Mouse (Mus musculus) Patski (cell line): ENCODE measurements around the gene Sbno2. TPM values are rescaled to one million over a fixed set of nuclear protein-coding genes. Genes with fewer than 3 reads are reported as not detected.

ENCODE experiments used
- ATAC-seq: fragments of 100-300 bp; one replicate; pipeline ENCODE4 v1.8.0; 2021
- CTCF ChIA-PET: fragments of 350-600 bp; sonication (Branson Sonifier 250); formaldehyde crosslinking; loops from one replicate; lab custom pipeline; 2022; ENCODE audit warnings: inconsistent platforms; lab: Charles Lee
- POLR2A ChIA-PET: fragments of 350-600 bp; sonication (Branson Sonifier 250); formaldehyde crosslinking; loops from one replicate; lab custom pipeline; 2022; ENCODE audit warnings: antibody characterized with exemption, inconsistent platforms; lab: Charles Lee
- DNase-seq: peaks from one replicate; pipeline ENCODE4 v3.0.0-alpha.2; 2011; ENCODE audit warnings: low read depth, low spot score
- H3K27me3 ChIP-seq: fragments of 371-371 bp; one replicate; pipeline ENCODE4 v1.5.1; 2021
- CTCF ChIP-seq: fragments of 100-300 bp; IDR thresholded peaks from one replicate; pipeline ENCODE4 v1.5.1; 2021
- in situ Hi-C: fragments of 300-500 bp; cut with MboI; formaldehyde crosslinking; loops from 3 replicates; pipeline ENCODE4 v1.11.1; 2018; ENCODE audit warnings: low pct_unique_long_range_greater_than_20kb, mixed read lengths
- polyA plus RNA-seq: library from polyadenylated mRNA; unstranded; gene quantifications from one replicate; pipeline ENCODE4 v1.2.3, GENCODE M21; 2021

The Sbno2 gene
- polyA plus RNA-seq, 1 experiment from 2014 or later, result 181 TPM

DNA sequence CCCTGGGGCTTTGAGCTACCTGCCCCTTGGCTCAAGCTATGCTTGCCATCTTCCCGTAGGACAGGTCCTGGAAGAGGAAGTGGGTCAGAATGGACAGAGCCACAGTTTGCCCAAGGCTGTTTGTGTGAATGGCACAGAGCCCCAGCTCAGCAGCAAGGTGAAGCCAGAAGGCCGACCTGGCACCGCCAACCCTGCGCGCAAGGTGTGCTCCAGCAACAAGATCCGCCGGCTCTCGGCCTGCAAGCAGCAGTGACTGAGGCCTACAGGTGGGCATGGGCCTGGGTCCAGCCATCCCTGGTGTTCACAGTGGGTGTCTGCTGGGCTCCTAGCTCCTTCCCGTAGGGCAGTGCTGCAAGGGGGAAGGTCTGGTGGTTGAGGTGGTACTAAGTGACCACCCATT lies 24.5 kb upstream of the Sbno2 start:
- no peaks in the 10 kb centered on the region for H3K27me3 ChIP-seq
- TF ChIP-seq CTCF, result no peak
- no peak for DNase-seq
- no peak for ATAC-seq
- in situ Hi-C loops, result no loop called here
- CTCF ChIA-PET, result interaction anchor here (1.3 to 1.8 kb wide), 5 partner anchors 9 to 145 kb away, joined by 4 to 7 read pairs (median 4); partner anchors contain the start of genes Cbarp and Tmem259
- POLR2A ChIA-PET, result interaction anchor here (1.1 to 1.9 kb wide), 5 partner anchors 10 to 143 kb away, joined by 4 to 9 read pairs (median 5); partner anchors contain the start of gene Cbarp

DNA sequence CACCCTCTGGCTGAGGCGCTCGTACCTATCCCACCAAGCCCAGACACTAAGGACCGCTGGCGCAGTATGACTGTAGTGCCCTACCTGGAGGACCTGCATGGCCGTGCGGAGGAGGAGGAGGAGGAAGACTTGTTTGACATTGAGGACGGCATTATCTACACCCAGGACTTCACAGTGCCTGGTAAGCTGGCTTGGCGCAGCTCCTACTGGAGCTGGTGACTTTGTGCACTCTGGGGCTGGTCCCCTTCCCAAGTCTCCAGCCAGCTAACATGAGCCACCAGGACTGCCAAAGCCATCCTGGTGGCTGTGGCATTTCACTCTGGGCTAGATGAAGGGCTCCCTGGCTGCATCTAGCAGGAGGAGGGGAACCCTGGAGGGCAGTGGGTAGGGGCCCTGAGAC lies 22.5 kb upstream of the Sbno2 start:
- no peak for ATAC-seq
- in situ Hi-C loops, result no loop called here
- POLR2A ChIA-PET, result interaction anchor here (1.7 kb wide), 1 partner anchor 10 kb away, joined by 6 read pairs; no protein-coding TSS in a partner anchor
- CTCF ChIA-PET, result interaction anchor here (1.1 to 1.7 kb wide), 2 partner anchors 10 to 144 kb away, joined by 3 to 8 read pairs; partner anchors contain the start of gene Tmem259
- no peak for TF ChIP-seq CTCF
- H3K27me3 ChIP-seq, result no peaks in the 10 kb centered on the region
- DNase-seq, result no peak

DNA sequence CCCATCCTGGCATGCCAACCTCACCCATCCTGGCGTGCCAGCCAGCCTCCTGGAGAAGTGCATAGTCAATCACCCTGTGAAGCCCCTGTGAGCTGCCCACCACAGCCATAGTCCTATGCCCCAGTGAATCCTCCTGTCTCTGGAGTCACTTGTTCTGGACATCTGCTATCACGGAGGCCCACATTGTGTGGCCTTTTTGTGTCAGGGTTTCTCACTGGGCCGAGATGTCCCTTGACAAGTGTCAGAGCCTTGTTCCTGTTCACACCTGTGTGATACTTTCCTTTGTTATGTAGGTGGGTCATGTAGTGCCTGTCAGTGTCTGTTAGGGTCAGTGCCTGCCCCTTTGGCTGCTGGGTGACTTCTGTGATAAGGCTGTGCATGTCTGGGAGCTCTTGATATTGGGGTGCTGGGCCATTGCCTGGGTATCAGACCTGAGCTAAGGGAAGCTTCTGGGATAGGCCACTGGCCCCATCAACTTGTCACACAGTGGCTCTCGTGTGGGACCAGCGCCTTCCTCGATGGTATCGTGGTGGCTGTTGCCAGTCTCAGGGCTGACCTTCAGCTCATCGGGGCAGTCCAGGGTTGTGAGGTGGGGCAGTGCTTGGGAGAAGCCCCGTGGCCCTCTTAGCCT lies 18.7 kb upstream of the Sbno2 start:
- no peak for DNase-seq
- H3K27me3 ChIP-seq, result no peaks in the 10 kb centered on the region
- in situ Hi-C loops, result no loop called here
- CTCF ChIA-PET, result no interaction called here
- no peak for ATAC-seq
- POLR2A ChIA-PET, result interaction anchor here (1.0 to 2.6 kb wide), 2 partner anchors 10 to 72 kb away, joined by 4 to 8 read pairs; no protein-coding TSS in a partner anchor
- no peak for TF ChIP-seq CTCF

DNA sequence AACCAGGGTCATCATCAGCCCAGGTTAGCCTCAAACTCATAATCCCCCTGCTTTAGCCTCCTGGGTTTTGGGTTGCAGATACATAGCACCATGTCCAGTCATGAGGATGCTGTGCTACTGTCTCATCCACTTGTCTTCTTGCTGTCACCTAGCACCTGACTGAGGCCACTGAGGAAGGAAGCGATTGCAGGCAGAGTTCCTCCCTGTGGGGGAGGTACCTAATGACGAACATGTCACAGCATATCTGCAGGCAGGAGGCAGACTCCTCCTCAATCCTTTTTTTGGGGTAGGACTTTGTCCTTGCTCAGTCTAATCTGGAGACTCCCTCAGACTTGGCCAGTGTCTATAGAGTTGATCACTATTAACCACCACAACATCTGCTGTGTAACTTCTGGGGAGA lies 16.3 kb upstream of the Sbno2 start:
- DNase-seq, result no peak
- TF ChIP-seq CTCF, result no peak
- in situ Hi-C loops, result no loop called here
- ChIA-PET POLR2A (no interaction called here), CTCF (no interaction called here)
- H3K27me3 ChIP-seq, result no peaks in the 10 kb centered on the region
- ATAC-seq, result no peak

DNA sequence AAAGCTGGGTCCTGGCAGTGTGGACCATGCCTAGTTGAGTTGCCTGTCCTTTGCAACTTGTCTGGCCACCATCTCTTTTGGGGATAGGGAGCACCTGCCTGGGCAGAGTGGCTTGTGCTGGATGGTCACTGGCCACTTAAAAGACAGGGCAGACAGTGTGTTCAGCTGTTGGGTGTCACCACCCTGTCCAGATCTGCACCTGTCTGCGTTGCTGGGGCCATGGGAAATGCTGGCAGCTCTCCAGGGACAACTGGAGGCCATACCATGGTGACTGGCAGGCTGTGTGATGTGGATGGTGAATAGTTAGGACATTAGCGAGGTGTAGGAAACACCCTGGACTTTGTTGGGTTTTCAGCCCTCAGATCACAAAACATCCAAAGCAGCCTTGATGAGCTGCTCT lies 14.8 kb upstream of the Sbno2 start:
- POLR2A ChIA-PET, result interaction anchor here (0.7 to 1.4 kb wide), 5 partner anchors 10 to 161 kb away, joined by 3 to 4 read pairs (median 3); partner anchors contain the start of genes Cbarp and Tmem259
- ATAC-seq, result no peak
- no peaks in the 10 kb centered on the region for H3K27me3 ChIP-seq
- TF ChIP-seq CTCF, result no peak
- CTCF ChIA-PET, result interaction anchor here (1.1 to 3.4 kb wide), 4 partner anchors 10 to 45 kb away, joined by 3 to 12 read pairs (median 4); partner anchors contain the start of gene Cirbp
- no peak for DNase-seq
- in situ Hi-C loops, result no loop called here

DNA sequence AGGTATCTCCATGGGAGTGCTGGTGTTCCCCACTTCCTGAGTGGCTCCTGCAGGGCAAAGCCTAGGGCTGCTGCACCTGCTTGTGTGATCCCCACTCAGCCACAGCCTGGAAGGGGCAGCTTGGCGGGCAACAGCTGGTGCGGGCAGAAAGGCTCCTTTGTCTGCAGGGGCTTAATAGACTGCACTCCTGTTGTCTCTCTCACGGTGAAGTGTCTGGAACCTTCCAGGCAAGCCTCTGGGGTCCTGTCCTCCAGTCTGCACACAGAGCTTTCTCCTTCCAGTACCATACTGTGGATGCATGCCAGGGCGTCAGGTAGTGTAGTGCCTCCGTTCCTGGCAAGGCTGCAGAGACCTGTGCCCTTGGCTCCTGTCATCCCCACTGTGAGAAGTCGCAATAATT lies 13.2 kb upstream of the Sbno2 start:
- no peak for TF ChIP-seq CTCF
- in situ Hi-C loops, result loop anchor here (10.0 kb wide), 1 partner anchor 64 kb away; no protein-coding TSS in a partner anchor
- ChIA-PET CTCF (interaction anchor here (0.8 to 3.4 kb wide), 5 partner anchors 8 to 66 kb away, joined by 3 to 12 read pairs (median 4); partner anchors contain the start of gene Cirbp), POLR2A (interaction anchor here (0.8 to 1.5 kb wide), 4 partner anchors 12 to 66 kb away, joined by 3 to 9 read pairs (median 4); no protein-coding TSS in a partner anchor)
- ATAC-seq, result no peak
- no peak for DNase-seq
- no peaks in the 10 kb centered on the region for H3K27me3 ChIP-seq

DNA sequence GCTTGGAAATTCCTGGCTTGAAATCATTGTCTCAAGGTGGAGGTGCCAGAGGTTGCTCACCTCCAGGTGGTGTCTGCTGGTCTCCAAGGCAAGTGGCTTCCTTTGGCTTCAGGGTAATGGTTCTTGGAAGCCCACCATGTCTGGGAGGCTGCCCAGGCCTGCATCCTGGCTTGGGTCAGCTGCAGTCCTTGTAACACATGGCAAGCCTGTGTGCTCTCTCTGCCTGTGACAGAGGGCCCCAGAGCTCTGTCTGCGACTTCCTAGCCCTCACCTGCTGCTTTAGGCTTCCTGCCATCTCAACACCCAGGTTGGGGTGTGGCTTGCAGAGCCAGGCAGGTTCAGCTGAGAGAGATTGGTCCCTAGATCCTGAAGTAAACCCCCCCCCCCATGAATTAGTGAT lies 12.4 kb upstream of the Sbno2 start:
- DNase-seq, result no peak
- H3K27me3 ChIP-seq, result no peaks in the 10 kb centered on the region
- in situ Hi-C loops, result loop anchor here (10.0 kb wide), 1 partner anchor 63 kb away; no protein-coding TSS in a partner anchor
- ChIA-PET CTCF (interaction anchor here (1.0 to 3.4 kb wide), 5 partner anchors 9 to 66 kb away, joined by 3 to 12 read pairs (median 4); partner anchors contain the start of gene Cirbp), POLR2A (interaction anchor here (0.6 to 1.8 kb wide), 9 partner anchors 9 to 133 kb away, joined by 3 to 9 read pairs (median 3); partner anchors contain the start of gene Cbarp)
- no peak for TF ChIP-seq CTCF
- ATAC-seq, result no peak

DNA sequence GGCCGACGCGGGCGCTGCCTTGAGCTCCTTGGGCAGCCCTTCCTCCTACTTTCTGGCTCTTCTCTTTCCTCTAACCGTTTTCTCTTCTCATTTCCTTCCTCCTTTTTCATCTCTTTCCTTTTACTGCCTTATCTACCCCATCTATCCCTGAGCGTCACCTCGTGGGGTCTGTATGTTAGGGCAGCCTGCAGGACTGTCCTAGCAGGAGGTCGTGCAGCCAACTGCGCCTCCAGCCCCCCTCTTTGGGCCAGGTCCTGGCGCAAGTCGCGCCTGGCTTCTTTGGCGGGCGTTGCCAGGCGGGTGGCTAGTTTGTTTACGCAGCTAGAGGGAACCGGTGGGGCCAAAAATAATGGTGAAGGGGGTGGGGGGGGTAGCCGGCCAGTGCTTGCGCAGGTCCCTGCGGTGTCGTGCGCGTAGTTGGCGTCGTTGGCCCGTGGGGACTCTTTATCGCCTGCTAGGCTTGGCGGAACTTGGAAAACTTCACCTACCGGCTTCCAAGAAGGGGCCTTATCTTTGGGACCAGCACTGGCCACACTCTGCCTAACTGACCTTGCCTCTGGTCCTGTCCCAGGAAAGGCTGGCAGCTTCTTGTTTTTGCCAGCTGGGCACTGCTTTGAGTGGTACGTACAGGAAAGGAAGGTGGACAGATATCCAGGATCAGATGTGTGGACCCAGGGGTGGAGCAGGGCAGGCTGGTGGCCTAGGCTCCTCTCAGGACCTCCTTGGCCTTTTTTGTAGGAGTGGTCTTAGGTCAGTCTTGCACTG lies 11.7 kb upstream of the Sbno2 start:
- no peaks in the 10 kb centered on the region for H3K27me3 ChIP-seq
- POLR2A ChIA-PET, result interaction anchor here (0.6 to 1.8 kb wide), 14 partner anchors 10 to 132 kb away, joined by 3 to 7 read pairs (median 3); partner anchors contain the start of genes Cbarp and Sbno2
- CTCF ChIA-PET, result interaction anchor here (1.1 to 3.4 kb wide), 4 partner anchors 10 to 48 kb away, joined by 3 to 12 read pairs (median 6); partner anchors contain the start of gene Cirbp
- ATAC-seq (no peak), DNase-seq (no peak)
- in situ Hi-C loops, result loop anchor here (10.0 kb wide), 1 partner anchor 62 kb away; no protein-coding TSS in a partner anchor
- no peak for TF ChIP-seq CTCF

DNA sequence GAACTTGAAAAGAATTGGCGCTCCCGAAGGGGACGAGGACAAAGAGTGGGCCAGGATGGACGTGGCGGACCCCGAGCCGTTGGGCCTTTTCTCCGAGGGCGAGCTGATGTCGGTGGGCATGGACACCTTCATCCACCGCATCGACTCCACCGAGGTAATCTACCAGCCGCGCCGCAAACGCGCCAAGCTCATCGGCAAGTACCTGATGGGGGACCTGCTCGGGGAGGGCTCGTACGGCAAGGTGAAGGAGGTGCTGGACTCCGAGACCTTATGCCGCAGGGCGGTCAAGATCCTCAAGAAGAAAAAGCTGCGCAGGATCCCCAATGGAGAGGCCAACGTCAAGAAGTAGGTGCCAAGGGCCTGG lies 11.2 kb upstream of the Sbno2 start:
- ChIA-PET CTCF (interaction anchor here (1.5 to 3.4 kb wide), 3 partner anchors 10 to 49 kb away, joined by 3 to 12 read pairs (median 8); partner anchors contain the start of gene Cirbp), POLR2A (interaction anchor here (0.6 to 1.8 kb wide), 10 partner anchors 11 to 132 kb away, joined by 3 to 7 read pairs (median 4); partner anchors contain the start of genes Cbarp and Sbno2)
- H3K27me3 ChIP-seq, result no peaks in the 10 kb centered on the region
- DNase-seq (no peak), ATAC-seq (no peak)
- in situ Hi-C loops, result loop anchor here (10.0 kb wide), 1 partner anchor 62 kb away; no protein-coding TSS in a partner anchor
- no peak for TF ChIP-seq CTCF
